Mouse (Mus musculus): ENCODE measurements around the gene Dzip1l. TPM values are rescaled to one million over a fixed set of nuclear protein-coding genes. Genes with fewer than 3 reads are reported as not detected.

The Dzip1l gene
- polyA plus RNA-seq, 1 experiment, result 13.5 TPM

- Histone ChIP-seq H3K27ac (ENCODE audit: insufficient read depth, low read length) (no peak overlapping the region), H3K27me3 (ENCODE audit: control insufficient read depth, insufficient read depth, low read length, poor library complexity, severe bottlenecking) (no peaks in the 10 kb centered on the region), H3K36me3 (ENCODE audit: control insufficient read depth, insufficient read depth, low read length, poor library complexity, severe bottlenecking) (no peaks in the 10 kb centered on the region), H3K9me3 (replicated peaks; ENCODE audit: control insufficient read depth, insufficient read depth, low read length, poor library complexity, severe bottlenecking) (no peaks in the 10 kb centered on the region), H3K4me1 (ENCODE audit: control insufficient read depth, insufficient read depth, low read length) (no peaks in the 10 kb centered on the region), H3K4me3 (ENCODE audit: low read depth, low read length) (no peak overlapping the region), H3K9ac (ENCODE audit: low read depth, poor library complexity, severe bottlenecking) (no peak overlapping the region)
- no peak for TF ChIP-seq CTCF (IDR thresholded peaks at IDR 0.05; ENCODE audit: low read depth, low read length)
- no peak for TF ChIP-seq EP300 (IDR thresholded peaks at IDR 0.05; ENCODE audit: insufficient read depth, low read depth, low read length)
- TF ChIP-seq POLR2A (IDR thresholded peaks at IDR 0.05; ENCODE audit: insufficient read depth, low read length), result no peak
These were observed 7.9 kb downstream of the Dzip1l start for GRCm38 (mm10) chr9:99637227-99637626.

GRCm38 (mm10) chr9:99637736-99638135 lies 8.4 kb downstream of the Dzip1l start:
- no peaks in the 10 kb centered on the region for H3K4me1 ChIP-seq (ENCODE audit: control insufficient read depth, insufficient read depth, low read length)
- H3K4me3 ChIP-seq (ENCODE audit: low read depth, low read length), result no peak overlapping the region
- H3K36me3 ChIP-seq (ENCODE audit: control insufficient read depth, insufficient read depth, low read length, poor library complexity, severe bottlenecking), result no peaks in the 10 kb centered on the region
- H3K27ac ChIP-seq (ENCODE audit: insufficient read depth, low read length), result no peak overlapping the region
- H3K9me3 ChIP-seq (replicated peaks; ENCODE audit: control insufficient read depth, insufficient read depth, low read length, poor library complexity, severe bottlenecking), result no peaks in the 10 kb centered on the region
- H3K27me3 ChIP-seq (ENCODE audit: control insufficient read depth, insufficient read depth, low read length, poor library complexity, severe bottlenecking), result no peaks in the 10 kb centered on the region
- no peak for TF ChIP-seq CTCF (IDR thresholded peaks at IDR 0.05; ENCODE audit: low read depth, low read length)
- no peak for TF ChIP-seq EP300 (IDR thresholded peaks at IDR 0.05; ENCODE audit: insufficient read depth, low read depth, low read length)
- TF ChIP-seq POLR2A (IDR thresholded peaks at IDR 0.05; ENCODE audit: insufficient read depth, low read length), result no peak
- no peak overlapping the region for H3K9ac ChIP-seq (ENCODE audit: low read depth, poor library complexity, severe bottlenecking)

- H3K27ac ChIP-seq (ENCODE audit: insufficient read depth, low read length), result no peak overlapping the region
- no peaks in the 10 kb centered on the region for H3K27me3 ChIP-seq (ENCODE audit: control insufficient read depth, insufficient read depth, low read length, poor library complexity, severe bottlenecking)
- no peak overlapping the region for H3K4me3 ChIP-seq (ENCODE audit: low read depth, low read length)
- H3K9ac ChIP-seq (ENCODE audit: low read depth, poor library complexity, severe bottlenecking), result no peak overlapping the region
- H3K36me3 ChIP-seq (ENCODE audit: control insufficient read depth, insufficient read depth, low read length, poor library complexity, severe bottlenecking), result no peaks in the 10 kb centered on the region
- TF ChIP-seq EP300 (IDR thresholded peaks at IDR 0.05; ENCODE audit: insufficient read depth, low read depth, low read length) (no peak), CTCF (IDR thresholded peaks at IDR 0.05; ENCODE audit: low read depth, low read length) (no peak), POLR2A (IDR thresholded peaks at IDR 0.05; ENCODE audit: insufficient read depth, low read length) (no peak)
- H3K4me1 ChIP-seq (ENCODE audit: control insufficient read depth, insufficient read depth, low read length), result no peaks in the 10 kb centered on the region
- H3K9me3 ChIP-seq (replicated peaks; ENCODE audit: control insufficient read depth, insufficient read depth, low read length, poor library complexity, severe bottlenecking), result no peaks in the 10 kb centered on the region
These were observed 10.7 kb downstream of the Dzip1l start for GRCm38 (mm10) chr9:99639957-99640356.

GRCm38 (mm10) chr9:99645416-99645815 lies 16.1 kb downstream of the Dzip1l start:
- Histone ChIP-seq H3K36me3 (ENCODE audit: control insufficient read depth, insufficient read depth, low read length, poor library complexity, severe bottlenecking) (no peaks in the 10 kb centered on the region), H3K9ac (ENCODE audit: low read depth, poor library complexity, severe bottlenecking) (no peak overlapping the region), H3K4me3 (ENCODE audit: low read depth, low read length) (no peak overlapping the region), H3K27ac (ENCODE audit: insufficient read depth, low read length) (no peak overlapping the region), H3K4me1 (ENCODE audit: control insufficient read depth, insufficient read depth, low read length) (no peaks in the 10 kb centered on the region), H3K27me3 (ENCODE audit: control insufficient read depth, insufficient read depth, low read length, poor library complexity, severe bottlenecking) (no peaks in the 10 kb centered on the region), H3K9me3 (replicated peaks; ENCODE audit: control insufficient read depth, insufficient read depth, low read length, poor library complexity, severe bottlenecking) (no peaks in the 10 kb centered on the region)
- TF ChIP-seq CTCF (IDR thresholded peaks at IDR 0.05; ENCODE audit: low read depth, low read length), result no peak
- no peak for TF ChIP-seq POLR2A (IDR thresholded peaks at IDR 0.05; ENCODE audit: insufficient read depth, low read length)
- TF ChIP-seq EP300 (IDR thresholded peaks at IDR 0.05; ENCODE audit: insufficient read depth, low read depth, low read length), result no peak

- no peaks in the 10 kb centered on the region for H3K4me1 ChIP-seq (ENCODE audit: control insufficient read depth, insufficient read depth, low read length)
- no peak overlapping the region for H3K9ac ChIP-seq (ENCODE audit: low read depth, poor library complexity, severe bottlenecking)
- H3K36me3 ChIP-seq (ENCODE audit: control insufficient read depth, insufficient read depth, low read length, poor library complexity, severe bottlenecking), result no peaks in the 10 kb centered on the region
- H3K4me3 ChIP-seq (ENCODE audit: low read depth, low read length), result no peak overlapping the region
- H3K27me3 ChIP-seq (ENCODE audit: control insufficient read depth, insufficient read depth, low read length, poor library complexity, severe bottlenecking), result no peaks in the 10 kb centered on the region
- no peaks in the 10 kb centered on the region for H3K9me3 ChIP-seq (replicated peaks; ENCODE audit: control insufficient read depth, insufficient read depth, low read length, poor library complexity, severe bottlenecking)
- no peak overlapping the region for H3K27ac ChIP-seq (ENCODE audit: insufficient read depth, low read length)
- TF ChIP-seq POLR2A (IDR thresholded peaks at IDR 0.05; ENCODE audit: insufficient read depth, low read length), result no peak
These were observed 16.8 kb downstream of the Dzip1l start for GRCm38 (mm10) chr9:99646102-99646501.

- Histone ChIP-seq H3K4me1 (ENCODE audit: control insufficient read depth, insufficient read depth, low read length) (peaks cover 1% of the 10 kb centered on the region), H3K9ac (ENCODE audit: low read depth, poor library complexity, severe bottlenecking) (no peak overlapping the region), H3K27me3 (ENCODE audit: control insufficient read depth, insufficient read depth, low read length, poor library complexity, severe bottlenecking) (no peaks in the 10 kb centered on the region), H3K36me3 (ENCODE audit: control insufficient read depth, insufficient read depth, low read length, poor library complexity, severe bottlenecking) (no peaks in the 10 kb centered on the region), H3K27ac (ENCODE audit: insufficient read depth, low read length) (no peak overlapping the region), H3K4me3 (ENCODE audit: low read depth, low read length) (no peak overlapping the region), H3K9me3 (replicated peaks; ENCODE audit: control insufficient read depth, insufficient read depth, low read length, poor library complexity, severe bottlenecking) (no peaks in the 10 kb centered on the region)
- TF ChIP-seq EP300 (IDR thresholded peaks at IDR 0.05; ENCODE audit: insufficient read depth, low read depth, low read length) (no peak), CTCF (IDR thresholded peaks at IDR 0.05; ENCODE audit: low read depth, low read length) (no peak), POLR2A (IDR thresholded peaks at IDR 0.05; ENCODE audit: insufficient read depth, low read length) (no peak)
These were observed 31.5 kb downstream of the Dzip1l start for GRCm38 (mm10) chr9:99660756-99661155.

All from ES-Bruce4 (cell line).